Mouse (Mus musculus) gastrocnemius, postnatal 36 days (tissue): ENCODE results near the gene Clp1. TPM values are rescaled to one million over a fixed set of nuclear protein-coding genes. Genes with fewer than 3 reads are reported as not detected.
"Not testable (repeated sequence)": the region's sequence is repeated elsewhere in the genome, so short reads cannot be mapped to it uniquely, and the experiment has no call there.

ENCODE experiments used
- DNase-seq, 2 experiments: peaks; one replicate each; pipeline ENCODE4 v3.0.0; 2022
- intact Hi-C: fragments of 180-260 bp; cut with DNase I; formaldehyde crosslinking; loops from one replicate; pipeline ENCODE4 v1.15.1; 2025
- total RNA-seq, 2 experiments: library from RNA; stranded (reverse); gene quantifications; 2 replicates each; pipeline ENCODE4 v1.2.3; 2021

Gene Clp1
- total RNA-seq, 2 experiments from 2014 or later = 2.8 to 3.6 TPM

GRCm38 (mm10) chr2:84740608-84741333 is 13.6 kb upstream of the Clp1 start:
- DNase-seq = no peak
- intact Hi-C loops = no loop called here

- intact Hi-C loops = loop anchor here (2.0 kb wide), 1 partner anchor 60 kb away; the partner anchor contains the start of gene Ube2l6
- DNase-seq = no peak
Observed at GRCm38 (mm10) chr2:84738271-84738911, 11.2 kb upstream of the Clp1 start.

- no peak for DNase-seq
- intact Hi-C loops = no loop called here
Observed at GRCm38 (mm10) chr2:84737451-84737925, 10.3 kb upstream of the Clp1 start.

DNA sequence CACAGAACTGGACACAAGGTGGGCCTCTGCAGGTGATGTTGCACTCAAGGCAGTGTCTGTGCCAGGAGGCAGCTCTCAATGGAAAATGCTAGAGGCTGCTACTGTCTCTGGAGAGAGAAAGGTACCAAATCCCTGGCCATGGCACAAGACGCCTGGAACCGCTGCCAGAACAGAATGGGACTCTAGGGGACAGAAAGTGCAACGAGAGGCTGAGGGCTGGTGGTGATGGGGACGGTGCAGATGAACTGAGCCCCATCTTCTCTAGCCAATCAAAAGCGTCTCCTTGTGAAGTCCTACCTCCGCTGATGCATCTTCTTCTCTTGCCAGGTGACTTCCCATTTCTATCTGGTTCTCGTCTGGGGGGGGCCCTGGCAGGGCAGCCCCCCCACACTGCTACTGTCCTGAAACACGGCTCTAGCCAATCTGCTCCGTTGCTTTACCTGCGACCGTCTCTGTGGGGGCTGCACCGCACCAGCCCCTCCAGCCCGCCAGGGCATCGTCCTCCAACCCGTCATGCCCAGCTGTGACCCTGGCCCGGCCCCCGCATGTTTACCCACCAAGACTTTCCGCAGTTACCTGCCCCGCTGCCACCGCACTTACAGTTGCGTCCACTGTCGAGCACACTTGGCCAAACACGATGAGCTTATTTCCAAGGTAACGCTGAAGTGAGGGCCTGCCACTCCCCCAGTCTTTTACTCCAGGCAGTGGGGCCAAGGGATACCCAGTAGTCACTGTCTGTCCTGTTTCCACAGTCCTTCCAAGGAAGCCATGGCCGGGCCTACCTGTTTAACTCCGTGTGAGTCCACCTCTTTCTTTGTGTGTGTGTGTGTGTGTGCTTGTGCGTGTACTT is 9.4 kb upstream of the Clp1 start:
- intact Hi-C loops = no loop called here
- no peak for DNase-seq

DNA sequence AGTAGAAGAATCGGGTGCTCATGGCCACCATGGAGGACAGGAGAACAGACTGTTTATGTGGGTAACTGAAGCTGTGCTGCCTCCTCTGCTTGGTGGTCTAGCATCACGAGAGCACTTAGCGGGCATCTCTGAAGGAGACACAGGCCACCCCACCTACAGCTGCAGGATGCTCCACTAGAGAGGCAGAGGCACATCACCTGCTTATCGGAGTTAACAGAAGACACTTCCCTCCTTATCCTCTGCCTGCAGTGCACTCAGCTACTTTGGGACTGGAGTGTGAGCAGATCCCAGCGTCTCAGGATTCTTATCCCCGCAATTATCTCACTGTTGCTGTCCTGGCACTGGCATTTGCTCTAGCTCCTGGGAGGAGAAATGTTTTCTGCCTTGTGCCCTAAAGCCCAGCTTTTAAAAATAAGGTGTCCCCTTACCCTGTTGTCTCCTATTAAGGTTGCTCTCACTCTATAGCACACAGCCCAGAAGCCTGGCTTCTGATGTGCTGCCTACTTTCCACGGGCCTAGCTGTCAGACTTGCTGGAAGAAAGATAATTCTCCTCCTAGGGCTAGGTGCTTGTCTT is 8.3 kb upstream of the Clp1 start:
- intact Hi-C loops = no loop called here
- no peak for DNase-seq

DNA sequence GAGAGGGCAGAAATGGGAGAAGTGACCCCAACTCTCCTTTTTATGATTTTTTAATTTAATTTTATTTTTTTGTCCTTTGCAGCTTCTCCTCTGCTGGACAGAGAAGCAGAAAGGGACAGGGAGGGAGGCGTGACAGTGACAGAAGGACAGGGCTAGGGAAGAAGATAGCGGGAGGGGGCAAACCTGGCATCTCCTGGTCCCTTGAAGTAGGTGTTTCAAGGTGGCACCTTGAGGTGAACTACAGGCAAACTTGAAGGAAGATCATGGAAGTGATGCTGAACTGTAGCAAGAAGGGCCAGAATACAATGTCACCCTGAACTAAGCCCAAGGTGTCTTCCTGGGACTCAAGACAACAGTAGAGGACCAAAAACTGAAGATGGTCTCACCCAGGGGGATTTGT is 7.8 kb upstream of the Clp1 start:
- no peak for DNase-seq
- intact Hi-C loops = no loop called here

GRCm38 (mm10) chr2:84734351-84734864 is 7.3 kb upstream of the Clp1 start:
- DNase-seq = no peak
- intact Hi-C loops = no loop called here

- DNase-seq = no peak
- intact Hi-C loops = no loop called here
Observed at GRCm38 (mm10) chr2:84733579-84734300, 6.6 kb upstream of the Clp1 start, which contains the start of gene Ypel4. Gene Ypel4 (plus strand): TSS chr2:84734058.

DNA sequence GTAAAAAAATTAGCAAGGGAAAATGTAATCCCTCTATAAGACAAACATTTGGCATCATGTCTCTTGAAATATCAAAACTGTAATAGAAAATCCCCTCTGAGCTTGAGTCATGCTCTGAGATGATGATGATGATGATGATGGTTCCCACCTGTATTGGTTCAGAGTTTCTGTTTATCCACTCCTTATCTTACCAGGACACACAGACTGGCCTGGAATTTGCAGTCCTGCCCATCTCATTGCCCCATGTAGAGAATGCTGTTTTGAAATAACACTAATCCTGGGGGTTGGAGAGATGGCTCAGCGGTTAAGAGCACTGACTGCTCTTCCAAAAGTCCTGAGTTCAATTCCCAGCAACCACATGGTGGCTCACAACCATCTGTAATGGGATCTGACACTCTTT is 5.2 kb upstream of the Clp1 start:
- no peak for DNase-seq
- intact Hi-C loops = no loop called here

- intact Hi-C loops = no loop called here
- no peak for DNase-seq
Observed at GRCm38 (mm10) chr2:84731206-84731605, 4.1 kb upstream of the Clp1 start.

GRCm38 (mm10) chr2:84728191-84728590 is 1.0 kb upstream of the Clp1 start:
- intact Hi-C loops, DNase-seq: not testable (repeated sequence)

GRCm38 (mm10) chr2:84726716-84727115 is 434 bp downstream of the Clp1 start:
- DNase-seq = no peak
- intact Hi-C loops = loop anchor here (2.0 kb wide), 1 partner anchor 72 kb away; the partner anchor contains the start of gene Ube2l6

GRCm38 (mm10) chr2:84725770-84726169 is 1.4 kb downstream of the Clp1 start:
- intact Hi-C loops = loop anchor here (2.0 kb wide), 1 partner anchor 73 kb away; the partner anchor contains the start of gene Ube2l6
- DNase-seq = no peak

GRCm38 (mm10) chr2:84723856-84724255 is 3.3 kb downstream of the Clp1 start:
- DNase-seq = no peak
- intact Hi-C loops = no loop called here

- intact Hi-C loops = no loop called here
- DNase-seq = no peak
Observed at GRCm38 (mm10) chr2:84721182-84721581, 6.0 kb downstream of the Clp1 start.

DNA sequence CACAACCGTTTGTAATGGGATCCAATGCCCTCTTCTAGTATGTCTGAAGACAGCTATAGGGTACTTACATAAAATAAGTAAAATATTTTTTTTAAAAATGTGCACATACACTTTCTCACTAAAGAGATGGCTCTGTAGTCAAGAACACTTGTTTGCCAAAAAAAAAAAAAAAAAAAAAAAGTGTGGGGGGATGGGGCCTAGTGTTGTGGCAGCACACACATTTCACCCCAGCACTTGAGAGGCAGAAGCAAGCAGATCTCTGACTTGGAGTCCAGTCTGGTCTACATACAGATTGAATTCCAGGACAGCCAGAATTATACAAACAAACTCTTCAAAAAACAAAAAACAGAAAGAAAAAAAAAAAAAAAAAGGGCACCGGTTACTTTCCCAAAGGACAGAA is 6.4 kb downstream of the Clp1 start:
- intact Hi-C loops = no loop called here
- no peak for DNase-seq

DNA sequence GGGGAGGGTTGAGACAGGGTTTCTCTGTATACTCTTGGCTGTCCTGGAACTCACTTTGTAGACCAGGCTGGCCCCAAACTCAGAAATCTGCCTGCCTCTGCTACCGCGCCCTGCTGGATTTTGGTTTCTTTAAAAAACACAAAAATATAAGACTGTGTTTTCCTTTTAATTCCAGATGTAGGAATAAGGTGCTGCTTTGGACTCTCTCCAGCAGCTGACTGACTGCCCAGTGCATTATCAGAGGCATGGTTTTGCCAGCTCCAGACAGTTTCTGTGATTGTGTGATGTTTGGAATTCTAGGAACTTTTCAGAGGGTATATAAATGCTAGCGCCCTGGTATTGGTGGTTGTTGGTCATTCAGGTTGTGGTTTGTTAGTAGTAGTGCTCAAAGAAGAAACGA is 9.8 kb downstream of the Clp1 start:
- DNase-seq = no peak
- intact Hi-C loops = no loop called here

DNA sequence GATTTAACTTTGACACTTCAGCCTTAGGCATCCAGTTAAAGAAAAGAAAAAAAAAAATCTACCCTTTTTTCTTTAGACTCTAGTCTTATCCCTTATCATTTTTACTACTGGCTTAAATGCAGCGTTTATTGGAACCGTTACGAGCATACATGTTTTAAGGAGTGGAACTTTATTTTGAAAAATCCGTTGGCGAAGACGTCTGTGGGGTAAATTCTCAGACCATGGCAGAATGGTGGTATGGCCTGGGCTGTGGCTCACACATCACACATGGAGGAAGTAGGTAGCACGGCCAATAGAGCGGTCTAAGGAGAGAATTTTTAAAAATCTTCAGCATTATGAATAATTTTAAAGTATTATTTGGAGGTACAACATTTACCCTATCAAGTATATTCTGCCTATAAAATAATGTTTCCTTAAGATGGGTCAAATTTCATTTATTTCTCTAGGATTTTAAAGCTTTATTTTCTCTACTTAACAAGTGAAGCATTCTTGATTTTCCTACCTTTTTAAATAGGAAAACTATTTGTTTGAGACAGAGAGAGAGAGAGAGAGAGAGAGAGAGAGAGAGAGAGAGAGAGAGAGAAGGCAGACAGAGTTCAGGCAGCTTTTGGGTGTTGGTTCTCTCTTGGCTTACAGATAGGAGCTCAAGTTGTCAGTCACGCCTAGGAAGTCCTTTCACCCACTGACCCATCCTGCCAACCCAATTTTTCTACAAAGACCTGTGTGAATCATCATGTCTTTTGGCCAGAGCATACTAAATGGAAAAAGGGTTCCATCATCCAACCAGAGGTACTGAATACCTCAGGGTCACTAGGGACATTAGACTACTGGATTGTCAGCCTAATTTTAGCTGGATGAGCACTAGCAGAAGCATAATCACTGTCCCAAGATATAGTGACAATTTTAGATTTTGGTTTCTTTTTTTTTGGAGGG is 10.5 kb downstream of the Clp1 start:
- intact Hi-C loops = no loop called here
- DNase-seq = no peak
